Mouse (Mus musculus): ENCODE results near the gene Olfr588-ps1.
A peak's percentile ranks its signal among the peaks of the same experiment; 100 is the strongest.
"Not testable (repeated sequence)": the region's sequence is repeated elsewhere in the genome, so short reads cannot be mapped to it uniquely, and the experiment has no call there.

Gene Olfr588-ps1

GRCm38 (mm10) chr7:103140579-103140978, at the start of gene Olfr588-ps1:
TSS of gene Olfr588-ps1 (plus strand) at chr7:103140879.
- TF ChIP-seq CTCF (conservative IDR thresholded peaks at IDR 0.05; ENCODE audit: low read length): no peak
- no peak for TF ChIP-seq NANOG (IDR thresholded peaks at IDR 0.05; ENCODE audit: borderline replicate concordance, low read length)
- TF ChIP-seq POU5F1 (IDR thresholded peaks at IDR 0.05; ENCODE audit: borderline replicate concordance, low read length): no peak
- Histone ChIP-seq H3K4me3 (replicated peaks; ENCODE audit: low read length) (no peak within 1 kb of the TSS), H3K4me1 (replicated peaks; ENCODE audit: low read depth, low read length) (no peaks in the 10 kb centered on the region), H3K9me3 (ENCODE audit: low read length) (no peaks in the 10 kb centered on the region), H3K36me3 (ENCODE audit: insufficient read depth, low read length) (no peaks in the 10 kb centered on the region), H3K27me3 (ENCODE audit: insufficient read depth, low read length) (no peaks in the 10 kb centered on the region)

GRCm38 (mm10) chr7:103097420-103097819, 43.3 kb upstream of the Olfr588-ps1 start, which contains the start of gene Olfr585:
TSS of gene Olfr585 (plus strand) at chr7:103097720.
- peaks cover 23% of the 10 kb centered on the region for H3K9me3 ChIP-seq (ENCODE audit: low read length)
- no peak within 1 kb of the TSS for H3K4me3 ChIP-seq (replicated peaks; ENCODE audit: low read length)
- no peaks in the 10 kb centered on the region for H3K27me3 ChIP-seq (ENCODE audit: insufficient read depth, low read length)
- no peaks in the 10 kb centered on the region for H3K36me3 ChIP-seq (ENCODE audit: insufficient read depth, low read length)
- H3K4me1 ChIP-seq (replicated peaks; ENCODE audit: low read depth, low read length): no peaks in the 10 kb centered on the region
- TF ChIP-seq CTCF (conservative IDR thresholded peaks at IDR 0.05; ENCODE audit: low read length) (no peak), POU5F1 (IDR thresholded peaks at IDR 0.05; ENCODE audit: borderline replicate concordance, low read length) (no peak), NANOG (IDR thresholded peaks at IDR 0.05; ENCODE audit: borderline replicate concordance, low read length) (no peak)

- H3K9me3 ChIP-seq (ENCODE audit: low read length): no peaks in the 10 kb centered on the region
- TF ChIP-seq POU5F1 (IDR thresholded peaks at IDR 0.05; ENCODE audit: borderline replicate concordance, low read length) (no peak), NANOG (IDR thresholded peaks at IDR 0.05; ENCODE audit: borderline replicate concordance, low read length) (no peak), CTCF (conservative IDR thresholded peaks at IDR 0.05; ENCODE audit: low read length) (peak; percentile 20)
- no peaks in the 10 kb centered on the region for H3K4me1 ChIP-seq (replicated peaks; ENCODE audit: low read depth, low read length)
- no peak overlapping the region for H3K4me3 ChIP-seq (replicated peaks; ENCODE audit: low read length)
- H3K36me3 ChIP-seq (ENCODE audit: insufficient read depth, low read length): no peaks in the 10 kb centered on the region
- no peaks in the 10 kb centered on the region for H3K27me3 ChIP-seq (ENCODE audit: insufficient read depth, low read length)
Measured at GRCm38 (mm10) chr7:103119406-103119805, 21.3 kb upstream of the Olfr588-ps1 start.

- Histone ChIP-seq H3K27me3 (ENCODE audit: insufficient read depth, low read length) (no peaks in the 10 kb centered on the region), H3K4me3 (replicated peaks; ENCODE audit: low read length) (no peak within 1 kb of the TSS), H3K36me3 (ENCODE audit: insufficient read depth, low read length) (no peaks in the 10 kb centered on the region), H3K4me1 (replicated peaks; ENCODE audit: low read depth, low read length) (no peaks in the 10 kb centered on the region), H3K9me3 (ENCODE audit: low read length) (no peaks in the 10 kb centered on the region)
- no peak for TF ChIP-seq POU5F1 (IDR thresholded peaks at IDR 0.05; ENCODE audit: borderline replicate concordance, low read length)
- TF ChIP-seq NANOG (IDR thresholded peaks at IDR 0.05; ENCODE audit: borderline replicate concordance, low read length): no peak
- no peak for TF ChIP-seq CTCF (conservative IDR thresholded peaks at IDR 0.05; ENCODE audit: low read length)
Measured at GRCm38 (mm10) chr7:103125538-103125937, 15.1 kb upstream of the Olfr588-ps1 start, which contains the start of gene Olfr586. TSS of gene Olfr586 (minus strand) at chr7:103125638.

- no peaks in the 10 kb centered on the region for H3K9me3 ChIP-seq (ENCODE audit: low read length)
- no peaks in the 10 kb centered on the region for H3K4me1 ChIP-seq (replicated peaks; ENCODE audit: low read depth, low read length)
- H3K27me3 ChIP-seq (ENCODE audit: insufficient read depth, low read length): no peaks in the 10 kb centered on the region
- no peak for TF ChIP-seq NANOG (IDR thresholded peaks at IDR 0.05; ENCODE audit: borderline replicate concordance, low read length)
- TF ChIP-seq CTCF (conservative IDR thresholded peaks at IDR 0.05; ENCODE audit: low read length): no peak
- TF ChIP-seq POU5F1 (IDR thresholded peaks at IDR 0.05; ENCODE audit: borderline replicate concordance, low read length): no peak
- H3K36me3 ChIP-seq (ENCODE audit: insufficient read depth, low read length): no peaks in the 10 kb centered on the region
- H3K4me3 ChIP-seq (replicated peaks; ENCODE audit: low read length): no peak within 1 kb of the TSS
Measured at GRCm38 (mm10) chr7:103156256-103156655, 15.6 kb downstream of the Olfr588-ps1 start, which contains the start of gene Olfr589. TSS of gene Olfr589 (minus strand) at chr7:103156356.

GRCm38 (mm10) chr7:103169697-103170096, 29.0 kb downstream of the Olfr588-ps1 start:
- Histone ChIP-seq H3K9me3 (ENCODE audit: low read length) (no peaks in the 10 kb centered on the region), H3K36me3 (ENCODE audit: insufficient read depth, low read length) (no peaks in the 10 kb centered on the region), H3K27me3 (ENCODE audit: insufficient read depth, low read length) (no peaks in the 10 kb centered on the region), H3K4me1 (replicated peaks; ENCODE audit: low read depth, low read length) (no peaks in the 10 kb centered on the region), H3K4me3 (replicated peaks; ENCODE audit: low read length) (no peak overlapping the region)
- TF ChIP-seq CTCF (conservative IDR thresholded peaks at IDR 0.05; ENCODE audit: low read length) (no peak), NANOG (IDR thresholded peaks at IDR 0.05; ENCODE audit: borderline replicate concordance, low read length) (no peak), POU5F1 (IDR thresholded peaks at IDR 0.05; ENCODE audit: borderline replicate concordance, low read length) (no peak)

GRCm38 (mm10) chr7:103178240-103178639, 37.6 kb downstream of the Olfr588-ps1 start, which contains the start of gene Olfr591:
TSS of gene Olfr591 (minus strand) at chr7:103178340.
- Histone ChIP-seq H3K36me3 (ENCODE audit: insufficient read depth, low read length) (no peaks in the 10 kb centered on the region), H3K4me1 (replicated peaks; ENCODE audit: low read depth, low read length) (no peaks in the 10 kb centered on the region), H3K27me3 (ENCODE audit: insufficient read depth, low read length) (no peaks in the 10 kb centered on the region), H3K9me3 (ENCODE audit: low read length) (peaks cover 22% of the 10 kb centered on the region), H3K4me3 (replicated peaks; ENCODE audit: low read length) (no peak within 1 kb of the TSS)
- TF ChIP-seq NANOG (IDR thresholded peaks at IDR 0.05; ENCODE audit: borderline replicate concordance, low read length) (no peak), POU5F1 (IDR thresholded peaks at IDR 0.05; ENCODE audit: borderline replicate concordance, low read length) (no peak), CTCF (conservative IDR thresholded peaks at IDR 0.05; ENCODE audit: low read length) (no peak)

GRCm38 (mm10) chr7:103184503-103184902, 43.8 kb downstream of the Olfr588-ps1 start, which contains the start of gene Olfr592:
TSS of gene Olfr592 (plus strand) at chr7:103184803.
- not testable (repeated sequence) for H3K4me3 ChIP-seq (replicated peaks; ENCODE audit: low read length); H3K4me1 ChIP-seq (replicated peaks; ENCODE audit: low read depth, low read length); H3K36me3 ChIP-seq (ENCODE audit: insufficient read depth, low read length); H3K27me3 ChIP-seq (ENCODE audit: insufficient read depth, low read length)
- peaks cover 25% of the 10 kb centered on the region for H3K9me3 ChIP-seq (ENCODE audit: low read length)

Data from E14TG2a.4 (cell line).